Mouse (Mus musculus) hindbrain, embryonic 13.5 days (tissue): ENCODE measurements at regions not wholly inside any gene's neighbourhood (a gene's known extent, or its start where the extent isn't known, plus 50 kb on each side); places are given as distances from the start of the nearest gene placed in this dataset.

ENCODE experiments used
- ATAC-seq: fragments of 200-750 bp; cut with Nextera tagmentation; 2 replicates; pipeline ENCODE4 v1.8.0; 2017; ENCODE audit warnings: moderate TSS enrichment; ENCODE audit not compliant: low FRiP score
- H3K27ac ChIP-seq: fragments of 300-500 bp; sonication (generic); 2 replicates; pipeline ENCODE4 v1.5.1; 2015; ENCODE audit warnings: inconsistent platforms, mild to moderate bottlenecking, moderate library complexity
- H3K27me3 ChIP-seq: fragments of 300-500 bp; sonication (generic); 2 replicates; pipeline ENCODE4 v1.6.1; 2015; ENCODE audit warnings: mild to moderate bottlenecking, inconsistent platforms
- H3K36me3 ChIP-seq: fragments of 300-500 bp; sonication (generic); 2 replicates; pipeline ENCODE4 v1.6.1; 2015; ENCODE audit warnings: mild to moderate bottlenecking, inconsistent platforms
- H3K4me1 ChIP-seq: fragments of 300-500 bp; sonication (generic); replicated peaks from 2 replicates; pipeline ENCODE4 v1.6.1; 2015; ENCODE audit warnings: inconsistent platforms
- H3K4me2 ChIP-seq: fragments of 300-500 bp; sonication (generic); 2 replicates; pipeline ENCODE4 v1.6.1; 2015; ENCODE audit warnings: inconsistent platforms, mild to moderate bottlenecking, moderate library complexity
- H3K4me3 ChIP-seq: fragments of 300-500 bp; sonication (generic); 2 replicates; pipeline ENCODE4 v1.5.1; 2015; ENCODE audit warnings: mild to moderate bottlenecking, inconsistent platforms
- H3K9ac ChIP-seq: fragments of 300-500 bp; sonication (generic); 2 replicates; pipeline ENCODE4 v1.6.1; 2015; ENCODE audit warnings: mild to moderate bottlenecking, inconsistent platforms
- H3K9me3 ChIP-seq: fragments of 300-500 bp; sonication (generic); 2 replicates; pipeline ENCODE4 v1.6.1; 2016; ENCODE audit warnings: inconsistent platforms
- WGBS: fragments of 180-500 bp; shearing (Covaris S2); methylation state at CpG from one replicate; pipeline ENCODE4 v1.1.7; 2015; 5-methylcytosine and 5-hydroxymethylcytosine counted together

- WGBS: 91% methylated on average over 8 of the region's 8 CpGs
- Histone ChIP-seq H3K27me3 (no peaks in the 10 kb centered on the region), H3K4me2 (no peak overlapping the region), H3K4me1 (peaks cover 38% of the 10 kb centered on the region), H3K27ac (no peak overlapping the region), H3K9ac (no peak overlapping the region), H3K36me3 (no peaks in the 10 kb centered on the region), H3K4me3 (no peak overlapping the region), H3K9me3 (no peaks in the 10 kb centered on the region)
- no peak for ATAC-seq
Measured at GRCm38 (mm10) chr1:41887556-41887955, 808.0 kb upstream of the Pou3f3 start.

GRCm38 (mm10) chr1:41888213-41888612, 807.4 kb upstream of the Pou3f3 start:
- peak; percentile 75 for ATAC-seq
- no peaks in the 10 kb centered on the region for H3K9me3 ChIP-seq
- H3K4me3 ChIP-seq: no peak overlapping the region
- H3K9ac ChIP-seq: no peak overlapping the region
- H3K27me3 ChIP-seq: no peaks in the 10 kb centered on the region
- WGBS: 0% methylated on average over 2 of the region's 2 CpGs
- no peaks in the 10 kb centered on the region for H3K36me3 ChIP-seq
- no peak overlapping the region for H3K4me2 ChIP-seq
- H3K27ac ChIP-seq: peak overlapping the region; percentile 30; the same call in 1 of the 2 replicates
- peaks cover 39% of the 10 kb centered on the region for H3K4me1 ChIP-seq

- Histone ChIP-seq H3K4me2 (no peak overlapping the region), H3K4me1 (peaks cover 39% of the 10 kb centered on the region), H3K36me3 (no peaks in the 10 kb centered on the region), H3K4me3 (no peak overlapping the region), H3K9me3 (no peaks in the 10 kb centered on the region), H3K27ac (no peak overlapping the region), H3K27me3 (no peaks in the 10 kb centered on the region), H3K9ac (no peak overlapping the region)
- 27% methylated on average over 5 of the region's 5 CpGs for WGBS
- 0 out of 2 replicates have a peak, but pooled peaks have one; percentile 40 for ATAC-seq
Measured at GRCm38 (mm10) chr1:41888966-41889365, 806.6 kb upstream of the Pou3f3 start.

GRCm38 (mm10) chr1:41889940-41890339, 805.6 kb upstream of the Pou3f3 start:
- H3K36me3 ChIP-seq: no peaks in the 10 kb centered on the region
- WGBS: 47% methylated on average over 6 of the region's 6 CpGs
- 0 out of 2 replicates have a peak overlapping the region, but pooled peaks have one; percentile 2 for H3K4me2 ChIP-seq
- no peak overlapping the region for H3K27ac ChIP-seq
- H3K9ac ChIP-seq: no peak overlapping the region
- H3K27me3 ChIP-seq: no peaks in the 10 kb centered on the region
- no peak overlapping the region for H3K4me3 ChIP-seq
- no peaks in the 10 kb centered on the region for H3K9me3 ChIP-seq
- peaks cover 39% of the 10 kb centered on the region for H3K4me1 ChIP-seq
- no peak for ATAC-seq

GRCm38 (mm10) chr1:41890714-41891689, 804.6 kb upstream of the Pou3f3 start:
- no peak for ATAC-seq
- Histone ChIP-seq H3K27ac (no peak overlapping the region; the same call in 1 of the 2 replicates), H3K9me3 (no peaks in the 10 kb centered on the region), H3K9ac (0 out of 2 replicates have a peak overlapping the region, but pooled peaks have one; percentile 9), H3K36me3 (no peaks in the 10 kb centered on the region), H3K27me3 (no peaks in the 10 kb centered on the region), H3K4me3 (no peak overlapping the region; the same call in 1 of the 2 replicates), H3K4me2 (peak overlapping the region; percentile 43), H3K4me1 (peaks cover 39% of the 10 kb centered on the region)
- 19% methylated on average over 20 of the region's 20 CpGs for WGBS

GRCm38 (mm10) chr1:41891730-41892129, 803.8 kb upstream of the Pou3f3 start:
- H3K9ac ChIP-seq: no peak overlapping the region
- WGBS: 45% methylated on average over 11 of the region's 11 CpGs
- no peaks in the 10 kb centered on the region for H3K27me3 ChIP-seq
- no peaks in the 10 kb centered on the region for H3K9me3 ChIP-seq
- no peak for ATAC-seq
- H3K4me2 ChIP-seq: no peak overlapping the region
- H3K4me1 ChIP-seq: peaks cover 39% of the 10 kb centered on the region
- H3K4me3 ChIP-seq: no peak overlapping the region
- H3K27ac ChIP-seq: no peak overlapping the region
- H3K36me3 ChIP-seq: no peaks in the 10 kb centered on the region

GRCm38 (mm10) chr1:41892376-41892775, 803.2 kb upstream of the Pou3f3 start:
- Histone ChIP-seq H3K36me3 (no peaks in the 10 kb centered on the region), H3K9ac (no peak overlapping the region), H3K27ac (no peak overlapping the region), H3K4me3 (no peak overlapping the region), H3K4me2 (no peak overlapping the region), H3K27me3 (no peaks in the 10 kb centered on the region), H3K9me3 (no peaks in the 10 kb centered on the region), H3K4me1 (peaks cover 39% of the 10 kb centered on the region)
- no peak; the same call in 1 of the 2 replicates for ATAC-seq
- WGBS: 40% methylated on average over 2 of the region's 2 CpGs

- H3K4me2 ChIP-seq: no peak overlapping the region
- no peaks in the 10 kb centered on the region for H3K27me3 ChIP-seq
- no peaks in the 10 kb centered on the region for H3K4me1 ChIP-seq
- no peak overlapping the region for H3K4me3 ChIP-seq
- H3K9ac ChIP-seq: no peak overlapping the region
- H3K27ac ChIP-seq: no peak overlapping the region
- no peaks in the 10 kb centered on the region for H3K9me3 ChIP-seq
- no peak for ATAC-seq
- WGBS: 65% methylated on average over 4 of the region's 4 CpGs
- H3K36me3 ChIP-seq: no peaks in the 10 kb centered on the region
Measured at GRCm38 (mm10) chr1:41897768-41898330, 797.7 kb upstream of the Pou3f3 start.

- H3K9me3 ChIP-seq: no peaks in the 10 kb centered on the region
- no peak overlapping the region for H3K9ac ChIP-seq
- H3K4me3 ChIP-seq: no peak overlapping the region
- no peak overlapping the region for H3K27ac ChIP-seq
- H3K4me1 ChIP-seq: no peaks in the 10 kb centered on the region
- WGBS: 92% methylated on average over 6 of the region's 6 CpGs
- H3K27me3 ChIP-seq: no peaks in the 10 kb centered on the region
- no peak overlapping the region for H3K4me2 ChIP-seq
- no peak for ATAC-seq
- no peaks in the 10 kb centered on the region for H3K36me3 ChIP-seq
Measured at GRCm38 (mm10) chr1:41900370-41900769, 795.2 kb upstream of the Pou3f3 start.

- ATAC-seq: no peak
- H3K4me3 ChIP-seq: no peak overlapping the region
- H3K4me2 ChIP-seq: no peak overlapping the region
- no peaks in the 10 kb centered on the region for H3K4me1 ChIP-seq
- no peaks in the 10 kb centered on the region for H3K27me3 ChIP-seq
- H3K9ac ChIP-seq: no peak overlapping the region
- 86% methylated on average over 5 of the region's 5 CpGs for WGBS
- H3K27ac ChIP-seq: no peak overlapping the region
- H3K36me3 ChIP-seq: no peaks in the 10 kb centered on the region
- H3K9me3 ChIP-seq: no peaks in the 10 kb centered on the region
Measured at GRCm38 (mm10) chr1:41905971-41906370, 789.6 kb upstream of the Pou3f3 start.

- no peak overlapping the region for H3K27ac ChIP-seq
- H3K4me1 ChIP-seq: no peaks in the 10 kb centered on the region
- H3K9ac ChIP-seq: no peak overlapping the region
- no peaks in the 10 kb centered on the region for H3K36me3 ChIP-seq
- WGBS: 90% methylated on average over 8 of the region's 8 CpGs
- H3K9me3 ChIP-seq: no peaks in the 10 kb centered on the region
- no peak for ATAC-seq
- H3K27me3 ChIP-seq: no peaks in the 10 kb centered on the region
- no peak overlapping the region for H3K4me3 ChIP-seq
- H3K4me2 ChIP-seq: no peak overlapping the region
Measured at GRCm38 (mm10) chr1:41908001-41908807, 787.4 kb upstream of the Pou3f3 start.

GRCm38 (mm10) chr1:41908808-41909110, 786.8 kb upstream of the Pou3f3 start:
- Histone ChIP-seq H3K4me2 (no peak overlapping the region), H3K4me3 (no peak overlapping the region), H3K36me3 (no peaks in the 10 kb centered on the region), H3K27me3 (no peaks in the 10 kb centered on the region), H3K9ac (no peak overlapping the region), H3K4me1 (no peaks in the 10 kb centered on the region), H3K27ac (no peak overlapping the region), H3K9me3 (no peaks in the 10 kb centered on the region)
- 89% methylated on average over 5 of the region's 5 CpGs for WGBS
- ATAC-seq: no peak
